Mouse (Mus musculus): ENCODE data around the gene Clcn7. TPM values are rescaled to one million over a fixed set of nuclear protein-coding genes. Genes with fewer than 3 reads are reported as not detected.

The Clcn7 gene
- polyA plus RNA-seq, 1 experiment from 2014 or later, result 28.7 TPM

Other genes starting within 250 kb of the Clcn7 start
- 63.2 and 68.9 TPM in 2 replicates for gene Nubp2, start 247.0 kb upstream of the Clcn7 start, polyA plus RNA-seq (2015; fragmentation: Nextera tagmentation; extraction: Ambion mirVana)
- 77.6 and 84.2 TPM in 2 replicates for gene Spsb3, start 246.7 kb upstream of the Clcn7 start, polyA plus RNA-seq (2015; fragmentation: Nextera tagmentation; extraction: Ambion mirVana)
- 27.9 and 31.3 TPM in 2 replicates for gene Eme2, start 238.3 kb upstream of the Clcn7 start, polyA plus RNA-seq (2015; fragmentation: Nextera tagmentation; extraction: Ambion mirVana)
- 89.0 and 89.5 TPM in 2 replicates for gene Mrps34, start 238.3 kb upstream of the Clcn7 start, polyA plus RNA-seq (2015; fragmentation: Nextera tagmentation; extraction: Ambion mirVana)
- 92.9 and 105 TPM in 2 replicates for gene Nme3, start 236.9 kb upstream of the Clcn7 start, polyA plus RNA-seq (2015; fragmentation: Nextera tagmentation; extraction: Ambion mirVana)
- 82.3 and 87.2 TPM in 2 replicates for gene Mapk8ip3, start 196.4 kb upstream of the Clcn7 start, polyA plus RNA-seq (2015; fragmentation: Nextera tagmentation; extraction: Ambion mirVana)
- 81.4 and 102 TPM in 2 replicates for gene Jpt2, start 172.7 kb upstream of the Clcn7 start, polyA plus RNA-seq (2015; fragmentation: Nextera tagmentation; extraction: Ambion mirVana)
- 5.3 and 5.5 TPM in 2 replicates for gene Cramp1l, start 117.6 kb upstream of the Clcn7 start, polyA plus RNA-seq (2015; fragmentation: Nextera tagmentation; extraction: Ambion mirVana)
- 15.7 and 18.6 TPM in 2 replicates for gene Ift140, start 117.3 kb upstream of the Clcn7 start, polyA plus RNA-seq (2015; fragmentation: Nextera tagmentation; extraction: Ambion mirVana)
- 11.4 and 13.3 TPM in 2 replicates for gene Tmem204, start 49.8 kb upstream of the Clcn7 start, polyA plus RNA-seq (2015; fragmentation: Nextera tagmentation; extraction: Ambion mirVana)
- gene Telo2, start 17.4 kb upstream of the Clcn7 start, polyA plus RNA-seq (2015; fragmentation: Nextera tagmentation; extraction: Ambion mirVana), result 56.5 and 57.6 TPM in 2 replicates
- 0.13 TPM in 1 of 2 replicates, not detected in the other for gene Ptx4, start 12.6 kb upstream of the Clcn7 start, polyA plus RNA-seq (2015; fragmentation: Nextera tagmentation; extraction: Ambion mirVana)
- not detected in 2 replicates for gene Ccdc154, start 29.1 kb downstream of the Clcn7 start, polyA plus RNA-seq (2015; fragmentation: Nextera tagmentation; extraction: Ambion mirVana)
- not detected in 2 replicates for gene Gm38655, start 42.1 kb downstream of the Clcn7 start, polyA plus RNA-seq (2015; fragmentation: Nextera tagmentation; extraction: Ambion mirVana)
- gene BC003965, start 51.2 kb downstream of the Clcn7 start, polyA plus RNA-seq (2015; fragmentation: Nextera tagmentation; extraction: Ambion mirVana), result 31.5 and 31.7 TPM in 2 replicates
- gene Unkl, start 55.0 kb downstream of the Clcn7 start, polyA plus RNA-seq (2015; fragmentation: Nextera tagmentation; extraction: Ambion mirVana), result 14.1 and 14.8 TPM in 2 replicates
- gene Gnptg, start 106.7 kb downstream of the Clcn7 start, polyA plus RNA-seq (2015; fragmentation: Nextera tagmentation; extraction: Ambion mirVana), result 99.6 and 110 TPM in 2 replicates
- 57.8 and 60.2 TPM in 2 replicates for gene Tsr3, start 106.8 kb downstream of the Clcn7 start, polyA plus RNA-seq (2015; fragmentation: Nextera tagmentation; extraction: Ambion mirVana)
- gene Baiap3, start 123.0 kb downstream of the Clcn7 start, polyA plus RNA-seq (2015; fragmentation: Nextera tagmentation; extraction: Ambion mirVana), result 9.9 and 10.3 TPM in 2 replicates
- gene Ube2i, start 141.2 kb downstream of the Clcn7 start, polyA plus RNA-seq (2015; fragmentation: Nextera tagmentation; extraction: Ambion mirVana), result 400 and 434 TPM in 2 replicates
- gene Prss34, start 165.0 kb downstream of the Clcn7 start, polyA plus RNA-seq (2015; fragmentation: Nextera tagmentation; extraction: Ambion mirVana), result 0.13 and 0.14 TPM in 2 replicates
- not detected in 2 replicates for gene Prss28, start 175.3 kb downstream of the Clcn7 start, polyA plus RNA-seq (2015; fragmentation: Nextera tagmentation; extraction: Ambion mirVana)
- not detected in 2 replicates for gene Prss29, start 185.3 kb downstream of the Clcn7 start, polyA plus RNA-seq (2015; fragmentation: Nextera tagmentation; extraction: Ambion mirVana)
- gene Tpsab1, start 212.2 kb downstream of the Clcn7 start, polyA plus RNA-seq (2015; fragmentation: Nextera tagmentation; extraction: Ambion mirVana), result 0.19 TPM in 1 of 2 replicates, not detected in the other
- 1.2 and 1.8 TPM in 2 replicates for gene Tpsb2, start 232.9 kb downstream of the Clcn7 start, polyA plus RNA-seq (2015; fragmentation: Nextera tagmentation; extraction: Ambion mirVana)
- 0.34 and 0.74 TPM in 2 replicates for gene Tpsg1, start 235.9 kb downstream of the Clcn7 start, polyA plus RNA-seq (2015; fragmentation: Nextera tagmentation; extraction: Ambion mirVana)

Measured in neural tube, embryonic 15.5 days (tissue).